Mouse (Mus musculus) kidney, adult 11 months (tissue): ENCODE data around the gene Lypd9.
A peak's percentile ranks its signal among the peaks of the same experiment; 100 is the strongest.
"Not testable (repeated sequence)": the region's sequence is repeated elsewhere in the genome, so short reads cannot be mapped to it uniquely, and the experiment has no call there.

ENCODE experiments used
- DNase-seq: peaks from one replicate; pipeline ENCODE4 v3.0.0; 2022

Lypd9 gene

DNA sequence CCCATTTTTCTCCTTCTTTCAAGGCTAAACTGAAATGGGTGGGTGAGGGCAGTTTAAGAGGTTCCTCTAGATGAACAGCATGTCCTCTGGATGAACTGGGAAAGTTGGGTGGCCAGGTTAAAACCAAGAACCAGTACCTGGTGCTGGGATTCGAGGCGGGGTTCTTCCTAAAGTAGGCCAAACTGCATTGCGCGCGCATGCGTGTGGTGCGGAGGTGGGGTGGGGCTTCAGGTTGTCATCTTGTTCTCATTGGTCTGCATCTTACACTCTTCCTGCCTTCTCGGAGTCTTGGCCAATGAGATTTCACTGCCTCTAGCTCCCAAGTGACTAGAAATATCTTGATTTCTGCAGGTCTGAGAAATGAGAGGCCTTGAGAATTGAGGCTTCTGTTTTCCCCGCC, at the start of gene Lypd9:
Gene Lypd9, minus strand, starts transcription at position 165 of the 400 bp plus-strand sequence.
- DNase-seq = no peak

DNA sequence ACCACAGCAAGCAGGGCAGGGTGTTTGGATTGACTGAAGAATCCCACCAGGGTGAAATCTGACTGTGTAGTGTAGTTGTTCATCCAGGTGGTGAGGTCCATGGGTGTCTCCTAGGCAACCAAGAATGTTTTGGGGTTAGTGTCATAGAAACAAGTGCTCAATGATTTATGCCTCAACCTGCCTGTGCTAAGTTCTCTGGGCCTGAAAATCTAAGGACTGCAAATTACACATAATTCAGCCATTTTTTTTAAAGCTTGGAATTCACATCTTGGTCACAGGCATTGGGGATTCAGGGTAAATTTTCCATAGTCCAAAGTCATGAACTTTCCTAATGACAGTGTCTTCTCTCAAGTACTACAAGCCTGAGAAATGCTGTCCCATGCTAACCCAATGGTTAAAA, 49.7 kb upstream of the Lypd9 start, which contains the start of gene Olfr331:
Gene Olfr331, minus strand, starts transcription at position 101 of the 400 bp plus-strand sequence.
- not testable (repeated sequence) for DNase-seq

DNA sequence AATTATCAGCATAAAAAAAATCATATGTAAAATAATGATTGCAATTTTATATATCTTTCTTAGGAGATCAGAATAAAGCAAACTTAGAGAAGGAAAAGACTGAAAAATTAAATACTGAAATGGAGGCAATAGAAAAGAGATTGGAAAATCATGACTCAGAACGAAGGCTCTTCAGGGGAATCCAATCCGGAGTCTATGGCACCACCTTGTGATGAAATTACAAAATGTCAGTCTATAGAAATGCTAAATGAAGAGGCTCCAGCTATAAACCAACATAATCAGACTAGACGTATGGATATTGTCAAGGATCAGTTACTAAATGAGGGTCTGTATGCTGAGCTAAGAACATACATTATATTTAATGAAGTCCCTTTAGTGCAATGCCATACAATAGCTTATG, 46.6 kb upstream of the Lypd9 start:
- DNase-seq = no peak

DNA sequence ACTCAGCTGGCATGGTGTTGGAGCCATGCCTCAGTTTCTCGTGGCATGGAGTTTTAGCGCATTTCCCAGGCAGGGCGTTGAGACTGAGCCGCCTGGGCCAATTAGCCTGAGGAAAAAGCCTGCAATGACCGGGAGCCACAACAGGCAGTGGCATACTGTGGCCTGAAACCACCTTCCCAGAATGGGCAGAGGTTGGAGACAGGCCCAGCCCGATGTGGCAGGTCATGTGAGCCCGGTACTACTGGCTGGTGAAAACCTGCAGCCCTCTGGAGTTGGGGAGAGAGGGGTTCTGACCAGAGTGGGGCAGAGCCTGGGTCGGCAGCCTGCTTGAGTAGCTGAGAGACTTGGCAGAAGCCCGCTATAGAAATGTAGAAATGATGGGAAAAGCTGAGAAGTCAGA, 46.0 kb upstream of the Lypd9 start:
- no peak for DNase-seq

DNA sequence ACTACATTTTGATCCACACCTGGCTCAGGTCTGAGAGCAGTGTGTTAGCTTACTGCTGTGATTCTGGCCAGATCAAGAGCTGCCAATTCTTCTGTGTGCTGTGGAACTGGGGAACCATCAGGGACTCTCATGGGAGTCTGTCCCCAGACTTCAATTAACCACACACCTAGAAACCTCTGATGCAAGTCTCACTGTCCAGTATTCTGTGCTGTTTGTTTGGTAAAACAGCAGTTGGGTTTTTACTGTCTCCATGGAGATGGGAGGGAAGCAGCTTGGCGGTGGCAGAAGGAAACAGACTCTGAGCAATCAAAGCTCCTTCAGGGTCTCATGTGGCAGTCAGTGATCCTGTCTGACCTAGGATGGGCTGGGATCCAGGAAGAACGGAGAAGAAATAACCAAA, 39.7 kb upstream of the Lypd9 start, which contains the start of gene Olfr332:
Gene Olfr332, minus strand, starts transcription at position 101 of the 400 bp plus-strand sequence.
- no peak for DNase-seq

DNA sequence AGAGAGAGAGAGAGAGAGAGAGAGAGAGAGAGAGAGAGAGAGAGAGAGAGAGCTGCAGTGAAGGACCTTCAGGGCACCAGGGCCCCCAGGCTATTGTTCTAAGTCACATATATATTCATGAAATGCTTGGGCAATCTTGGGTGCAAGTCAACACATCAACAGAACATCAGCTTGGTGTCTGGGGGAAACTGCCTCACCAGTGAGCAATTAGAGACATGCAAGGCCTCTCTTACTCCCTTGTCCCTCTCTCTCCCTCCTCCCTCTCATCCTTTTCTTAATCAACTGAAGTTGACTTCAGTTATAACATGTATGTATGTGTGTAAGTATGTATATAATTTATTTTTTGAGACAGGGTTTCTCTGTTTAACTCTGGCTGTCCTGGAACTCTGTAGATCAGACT, 9.4 kb upstream of the Lypd9 start, which contains the start of gene Olfr30:
Gene Olfr30, minus strand, starts transcription at position 101 of the 400 bp plus-strand sequence.
- DNase-seq = no peak

DNA sequence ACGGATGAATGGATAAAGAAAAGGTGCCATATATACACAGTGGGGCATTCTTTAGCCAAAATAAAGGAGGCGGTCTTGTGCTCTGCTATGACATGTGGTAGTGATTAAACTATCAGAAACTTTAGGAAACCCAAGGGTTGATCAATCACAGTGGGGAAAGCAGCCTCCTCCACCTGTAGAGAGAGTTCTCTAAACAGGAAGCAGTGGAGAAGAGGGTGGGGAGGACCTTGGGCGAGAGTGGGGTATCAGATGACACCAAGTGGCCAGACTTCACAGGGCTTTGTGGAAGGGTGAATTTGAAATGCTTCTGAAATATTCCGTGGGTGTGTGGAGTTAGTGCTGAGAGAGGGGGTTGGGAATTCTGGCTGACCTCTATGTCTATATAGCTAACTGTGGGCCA, 869 bp upstream of the Lypd9 start:
- no peak for DNase-seq

DNA sequence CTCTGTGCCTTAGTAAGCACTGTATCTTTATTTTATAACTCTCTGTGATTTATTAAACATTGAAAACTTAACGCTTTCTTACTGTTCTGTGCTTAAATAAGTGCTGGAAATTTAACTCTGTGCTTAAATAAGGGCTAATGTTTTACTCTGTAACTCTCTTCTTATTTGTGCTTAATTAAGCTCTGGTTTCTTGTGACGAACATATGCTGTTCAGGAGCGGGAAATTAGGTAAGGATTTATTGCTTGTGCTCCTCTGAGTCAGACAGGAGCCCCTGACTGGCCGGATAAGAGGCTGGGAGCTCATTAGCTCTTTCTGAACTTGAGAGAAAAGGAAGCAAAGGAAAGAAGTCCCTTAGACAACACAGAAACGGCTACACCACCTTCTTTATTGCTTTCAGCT, 14.9 kb downstream of the Lypd9 start:
- DNase-seq = no peak

DNA sequence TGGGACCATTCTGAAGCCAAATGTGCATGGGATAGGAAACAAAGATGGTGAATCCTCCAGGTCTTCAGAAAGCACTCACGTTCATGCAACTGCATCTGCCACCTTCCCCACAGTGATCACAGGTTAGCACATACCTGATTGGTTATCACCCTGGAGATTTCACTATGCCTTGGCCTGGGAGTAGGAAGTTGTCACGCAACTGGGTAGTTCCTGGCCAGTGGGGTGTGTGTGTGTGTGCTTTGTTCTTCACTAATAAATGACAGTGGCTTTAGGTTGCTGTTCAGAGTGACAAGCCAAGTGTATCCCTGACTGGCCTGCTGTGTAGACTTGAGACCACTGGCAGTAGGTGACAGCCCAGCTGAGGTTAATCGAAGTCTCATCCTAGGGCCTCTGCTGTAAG, 20.5 kb downstream of the Lypd9 start, which contains the start of gene Gm12253:
Gene Gm12253, plus strand, starts transcription at position 301 of the 400 bp plus-strand sequence.
- no peak for DNase-seq

DNA sequence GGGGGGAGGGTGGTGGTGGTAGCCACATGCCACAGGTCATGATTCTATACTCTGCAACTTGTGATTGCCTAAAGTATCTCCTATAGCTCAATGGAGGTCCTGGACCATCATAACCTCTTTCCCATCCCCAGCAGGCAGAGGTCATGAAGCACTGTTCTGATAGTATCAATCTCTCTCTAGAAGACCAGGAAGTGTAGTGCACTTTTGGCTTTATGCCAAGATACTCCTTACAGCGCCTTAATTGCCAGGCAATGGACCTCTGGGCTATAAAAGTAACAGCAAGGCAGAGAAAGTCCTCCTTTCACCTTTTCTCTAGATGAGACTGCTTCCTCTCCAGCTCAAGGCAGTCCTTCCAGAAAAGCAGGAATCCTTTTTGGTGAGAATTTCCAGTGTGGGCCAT, 31.9 kb downstream of the Lypd9 start, which contains the start of gene 1810065E05Rik:
Gene 1810065E05Rik, plus strand, starts transcription at position 297 of the 400 bp plus-strand sequence.
- DNase-seq = no peak

DNA sequence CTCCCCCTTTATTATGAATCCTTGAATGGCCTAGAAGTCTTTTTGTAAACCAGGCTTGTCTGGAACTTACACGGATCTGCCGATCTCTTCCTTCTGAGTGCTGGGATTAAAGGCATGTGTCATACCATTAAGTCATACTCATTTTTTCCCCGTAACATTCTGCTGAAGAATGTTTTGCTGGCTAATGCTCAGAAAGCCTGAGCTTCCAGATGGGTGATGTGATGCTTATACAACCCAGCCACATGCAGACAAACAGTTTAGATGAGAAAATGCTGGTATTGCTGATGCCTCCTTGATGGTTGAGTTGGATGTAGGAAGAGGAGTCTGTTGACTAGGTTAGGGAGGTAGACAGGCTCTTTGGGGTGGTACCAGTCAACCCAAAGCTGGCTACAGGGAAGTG, 34.4 kb downstream of the Lypd9 start:
- DNase-seq = no peak

DNA sequence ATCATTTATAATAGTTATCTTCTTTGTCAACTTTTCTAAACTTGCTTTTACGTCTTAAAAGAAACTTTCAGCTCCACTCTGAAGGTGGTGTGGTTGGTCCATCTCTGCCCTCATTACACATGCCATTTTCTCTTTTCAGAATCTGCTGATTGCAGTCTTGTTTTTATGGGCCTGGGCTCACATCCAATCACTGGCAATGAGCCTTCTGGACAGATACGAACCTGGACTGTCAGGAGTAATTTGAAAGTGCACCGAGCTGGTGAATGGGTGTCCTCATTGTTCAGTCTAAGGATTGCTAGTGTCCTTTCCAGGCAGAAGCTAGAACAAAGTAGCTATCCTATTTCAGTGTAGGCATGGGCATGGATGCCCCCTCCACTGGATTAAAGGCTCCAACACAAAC, 44.7 kb downstream of the Lypd9 start:
- DNase-seq = peak; percentile 6

DNA sequence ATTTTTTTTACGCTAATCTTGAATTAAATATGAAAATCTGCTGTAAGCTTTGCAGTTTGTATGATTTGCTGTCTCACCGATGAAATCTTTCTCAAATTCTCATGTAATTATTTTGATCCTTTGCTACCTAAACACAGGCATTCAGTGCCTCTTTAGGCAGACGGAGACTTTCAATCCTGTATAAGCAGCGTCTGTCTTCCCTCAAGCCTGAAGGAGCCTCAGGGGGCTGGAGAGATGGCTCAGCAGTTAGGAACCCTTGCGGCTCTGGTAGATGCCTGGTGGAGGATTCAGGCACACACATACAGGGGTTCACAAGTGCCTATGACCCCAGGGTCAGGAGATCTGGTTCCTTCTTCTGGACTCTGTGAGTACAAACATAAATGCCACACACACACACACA, 52.1 kb downstream of the Lypd9 start:
- DNase-seq = no peak

DNA sequence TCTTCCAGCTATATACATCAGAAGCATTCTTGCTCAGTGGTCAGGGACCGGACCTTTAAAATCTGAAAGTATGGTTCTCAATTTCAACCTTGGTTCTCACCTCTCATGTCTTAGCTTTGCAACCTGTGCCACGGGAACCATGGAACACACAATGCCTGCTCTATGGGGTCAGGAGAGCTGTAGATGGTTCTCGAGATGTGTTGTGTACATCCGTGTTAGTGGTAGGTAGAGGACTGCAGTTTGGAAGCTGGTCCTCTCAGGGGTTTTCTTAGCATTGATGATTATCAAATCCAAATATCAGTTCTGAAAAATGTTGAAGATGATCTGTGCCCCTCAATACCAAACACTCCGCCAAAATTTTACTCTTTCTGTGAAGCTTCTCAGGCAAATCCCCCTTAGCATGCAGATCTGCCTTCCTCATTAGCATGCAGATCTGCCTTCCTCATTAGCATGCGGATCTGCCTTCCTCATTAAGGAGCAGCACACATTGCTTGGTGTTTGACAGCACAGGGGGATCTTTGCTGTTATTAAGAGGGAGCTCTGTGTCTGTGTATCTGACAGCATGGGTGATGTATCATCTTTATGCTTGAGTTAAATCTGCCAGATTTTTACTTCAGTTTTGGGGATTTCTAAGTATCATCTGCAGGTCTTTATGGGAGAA, 52.6 kb downstream of the Lypd9 start:
- no peak for DNase-seq
